Mouse (Mus musculus): ENCODE measurements around the gene R3hdml.

- TF ChIP-seq POLR2A (IDR thresholded peaks at IDR 0.05; ENCODE audit: borderline replicate concordance, control insufficient read depth, low read depth, low read length) = no peak
- TF ChIP-seq CTCF (IDR thresholded peaks at IDR 0.05; ENCODE audit: control insufficient read depth, insufficient read depth, low read length) = no peak
These were observed 1.5 kb upstream of the R3hdml start for GRCm38 (mm10) chr2:163490656-163491055.
